Mouse (Mus musculus) E14TG2a.4 (cell line): ENCODE measurements at regions not wholly inside any gene's neighbourhood (a gene's known extent, or its start where the extent isn't known, plus 50 kb on each side); places are given as distances from the start of the nearest gene placed in this dataset.

Experiments
- H3K27me3 ChIP-seq: 2 replicates; pipeline ENCODE4 v1.6.1; 2014; ENCODE audit warnings: low read length, control low read depth; ENCODE audit not compliant: insufficient read depth
- H3K36me3 ChIP-seq: 2 replicates; pipeline ENCODE4 v1.6.1; 2014; ENCODE audit warnings: low read length, control low read depth; ENCODE audit not compliant: insufficient read depth
- H3K4me1 ChIP-seq: replicated peaks from 2 replicates; pipeline ENCODE4 v1.6.1; 2014; ENCODE audit warnings: low read depth, low read length, control low read depth
- H3K4me3 ChIP-seq: replicated peaks from 2 replicates; pipeline ENCODE4 v1.5.1; 2014; ENCODE audit warnings: mild to moderate bottlenecking, low read length
- H3K9me3 ChIP-seq: 2 replicates; pipeline ENCODE4 v1.6.1; 2014; ENCODE audit warnings: low read length, control low read depth
- CTCF ChIP-seq: conservative IDR thresholded peaks from 2 replicates; pipeline ENCODE4 v1.5.1; 2014; ENCODE audit warnings: low read length
- NANOG ChIP-seq: IDR thresholded peaks from 2 replicates; pipeline ENCODE4 v1.6.1; 2014; ENCODE audit warnings: borderline replicate concordance, low read length, mixed read lengths
- POU5F1 ChIP-seq: IDR thresholded peaks from 2 replicates; pipeline ENCODE4 v1.6.1; 2014; ENCODE audit warnings: low read length, borderline replicate concordance

- TF ChIP-seq CTCF (no peak), POU5F1 (no peak), NANOG (no peak)
- H3K4me1 ChIP-seq, result no peaks in the 10 kb centered on the region
- H3K36me3 ChIP-seq, result no peaks in the 10 kb centered on the region
- H3K27me3 ChIP-seq, result peaks cover 9% of the 10 kb centered on the region
- H3K9me3 ChIP-seq, result no peaks in the 10 kb centered on the region
- no peak overlapping the region for H3K4me3 ChIP-seq
These were observed 98.8 kb upstream of the Vash1 start for GRCm38 (mm10) chr12:86579716-86580115.

GRCm38 (mm10) chr12:86580132-86580718 lies 98.3 kb upstream of the Vash1 start:
- TF ChIP-seq CTCF, result no peak
- no peak for TF ChIP-seq POU5F1
- no peak for TF ChIP-seq NANOG
- H3K36me3 ChIP-seq, result no peaks in the 10 kb centered on the region
- no peaks in the 10 kb centered on the region for H3K9me3 ChIP-seq
- no peaks in the 10 kb centered on the region for H3K4me1 ChIP-seq
- no peak overlapping the region for H3K4me3 ChIP-seq
- peaks cover 9% of the 10 kb centered on the region for H3K27me3 ChIP-seq

GRCm38 (mm10) chr12:86582076-86582475 lies 96.4 kb upstream of the Vash1 start:
- TF ChIP-seq POU5F1, result no peak
- TF ChIP-seq NANOG, result no peak
- TF ChIP-seq CTCF, result no peak
- H3K36me3 ChIP-seq, result no peaks in the 10 kb centered on the region

GRCm38 (mm10) chr12:86588010-86588409 lies 90.5 kb upstream of the Vash1 start:
- no peak overlapping the region for H3K4me3 ChIP-seq

More at GRCm38 (mm10) chr12:86582076-86582475, 96.4 kb upstream of the Vash1 start:
- no peaks in the 10 kb centered on the region for H3K4me1 ChIP-seq
- no peaks in the 10 kb centered on the region for H3K9me3 ChIP-seq
- H3K4me3 ChIP-seq, result no peak overlapping the region
- H3K27me3 ChIP-seq, result 0 out of 2 replicates have a peak, but pooled peaks cover 9% of the 10 kb centered on the region

GRCm38 (mm10) chr12:86592509-86592908 lies 86.0 kb upstream of the Vash1 start:
- no peaks in the 10 kb centered on the region for H3K36me3 ChIP-seq
- H3K4me1 ChIP-seq, result no peaks in the 10 kb centered on the region
- no peak overlapping the region for H3K4me3 ChIP-seq
- no peak for TF ChIP-seq NANOG
- TF ChIP-seq CTCF, result no peak
- no peak for TF ChIP-seq POU5F1
- peaks cover 19% of the 10 kb centered on the region for H3K27me3 ChIP-seq
- H3K9me3 ChIP-seq, result no peaks in the 10 kb centered on the region

More at GRCm38 (mm10) chr12:86588010-86588409, 90.5 kb upstream of the Vash1 start:
- peaks cover 17% of the 10 kb centered on the region; the same call in 1 of the 2 replicates for H3K27me3 ChIP-seq
- no peaks in the 10 kb centered on the region for H3K36me3 ChIP-seq
- TF ChIP-seq CTCF (no peak), POU5F1 (no peak), NANOG (no peak)
- H3K4me1 ChIP-seq, result no peaks in the 10 kb centered on the region
- no peaks in the 10 kb centered on the region for H3K9me3 ChIP-seq

GRCm38 (mm10) chr12:86594647-86595046 lies 83.9 kb upstream of the Vash1 start:
- TF ChIP-seq CTCF (no peak), POU5F1 (no peak), NANOG (no peak)
- Histone ChIP-seq H3K27me3 (peaks cover 26% of the 10 kb centered on the region), H3K4me3 (no peak overlapping the region), H3K36me3 (no peaks in the 10 kb centered on the region), H3K9me3 (no peaks in the 10 kb centered on the region), H3K4me1 (no peaks in the 10 kb centered on the region)

GRCm38 (mm10) chr12:86600041-86600440 lies 78.5 kb upstream of the Vash1 start:
- Histone ChIP-seq H3K4me1 (no peaks in the 10 kb centered on the region), H3K27me3 (peaks cover 24% of the 10 kb centered on the region), H3K9me3 (no peaks in the 10 kb centered on the region), H3K4me3 (no peak overlapping the region), H3K36me3 (no peaks in the 10 kb centered on the region)
- no peak for TF ChIP-seq NANOG
- no peak for TF ChIP-seq POU5F1
- TF ChIP-seq CTCF, result no peak

- H3K27me3 ChIP-seq, result peaks cover 21% of the 10 kb centered on the region
- no peaks in the 10 kb centered on the region for H3K36me3 ChIP-seq
- TF ChIP-seq NANOG (no peak), POU5F1 (no peak), CTCF (no peak)
- no peaks in the 10 kb centered on the region for H3K9me3 ChIP-seq
- H3K4me1 ChIP-seq, result no peaks in the 10 kb centered on the region
- no peak overlapping the region for H3K4me3 ChIP-seq
These were observed 75.0 kb upstream of the Vash1 start for GRCm38 (mm10) chr12:86603521-86603920.

- no peak overlapping the region for H3K4me3 ChIP-seq
- no peak for TF ChIP-seq POU5F1
- TF ChIP-seq NANOG, result no peak
- TF ChIP-seq CTCF, result no peak
- no peaks in the 10 kb centered on the region for H3K9me3 ChIP-seq
- peaks cover 9% of the 10 kb centered on the region; the same call in 1 of the 2 replicates for H3K27me3 ChIP-seq
- H3K36me3 ChIP-seq, result no peaks in the 10 kb centered on the region
- H3K4me1 ChIP-seq, result peaks cover 30% of the 10 kb centered on the region
These were observed 66.0 kb upstream of the Vash1 start for GRCm38 (mm10) chr12:86612431-86613040.
